8 mouse cellular contexts compared by ENCODE assay signal in genomic region chr8:6572066-6572665, GRCm38 (mm10).
DNase-seq lines count a peak whose midpoint lies in the region; ATAC-seq lines count a peak whose summit lies in the region.

No protein-coding gene starts in this region.

- no peak overlapping the region for H3K9ac ChIP-seq in hindbrain, embryonic 15.5 days

- H3K4me1 ChIP-seq in hindbrain, embryonic 15.5 days (replicated peaks): no peaks in the 10 kb centered on the region

- no peak overlapping the region for H3K4me2 ChIP-seq in hindbrain, embryonic 15.5 days

- DNase-seq in cerebellum, adult 8-10 months: peak; percentile 35
- peak; percentile 57 to 78 for DNase-seq in frontal cortex, postnatal 10 days (ENCODE audit: low spot score in 2 of 2)
- peak; percentile 89 to 94 for DNase-seq in left cerebral cortex, adult 18-20 months (ENCODE audit: low spot score in 2 of 2)
- DNase-seq in mesoderm, embryonic 11.5 days (ENCODE audit: low read depth, low spot score): peak; percentile 81
- DNase-seq in spleen, adult 18-20 months: peak; percentile 11 to 64

- no peak overlapping the region for H3K4me3 ChIP-seq in hindbrain, embryonic 15.5 days

- H3K27me3 ChIP-seq in hindbrain, embryonic 15.5 days: no peaks in the 10 kb centered on the region

- H3K9me3 ChIP-seq in hindbrain, embryonic 15.5 days: no peaks in the 10 kb centered on the region

- H3K27ac ChIP-seq in hindbrain, embryonic 15.5 days (replicated peaks): no peak overlapping the region

- H3K36me3 ChIP-seq in hindbrain, embryonic 15.5 days: no peaks in the 10 kb centered on the region

- peak; percentile 36 for ATAC-seq in activated CD4-positive, CD25-positive, alpha-beta regulatory T cell, adult 4 months
- ATAC-seq in hindbrain, embryonic 15.5 days (ENCODE audit: low FRiP score, low read depth): 0 out of 2 replicates have a peak, but pooled peaks have one; percentile 59
- ATAC-seq in monocyte, adult 5-6 weeks (replicated peaks; ENCODE audit: insufficient number of reproducible peaks, low FRiP score, low TSS enrichment, poor library complexity, severe bottlenecking): no peak

- WGBS in hindbrain, embryonic 15.5 days: 32% methylated on average over 9 of the region's 9 CpGs

Comparison
In these comparisons a context has a peak if more than half of its experiments do, and no peak if none do; other contexts are left out.
1. DNase-seq: peak in every context shown above with its lines; median percentile 92 in left cerebral cortex, adult 18-20 months; 81 in mesoderm, embryonic 11.5 days; 68 in frontal cortex, postnatal 10 days; 38 in spleen, adult 18-20 months; 35 in cerebellum, adult 8-10 months.